Comparison of ENCODE assay signal across 12 mouse cellular contexts in the genomic region with DNA sequence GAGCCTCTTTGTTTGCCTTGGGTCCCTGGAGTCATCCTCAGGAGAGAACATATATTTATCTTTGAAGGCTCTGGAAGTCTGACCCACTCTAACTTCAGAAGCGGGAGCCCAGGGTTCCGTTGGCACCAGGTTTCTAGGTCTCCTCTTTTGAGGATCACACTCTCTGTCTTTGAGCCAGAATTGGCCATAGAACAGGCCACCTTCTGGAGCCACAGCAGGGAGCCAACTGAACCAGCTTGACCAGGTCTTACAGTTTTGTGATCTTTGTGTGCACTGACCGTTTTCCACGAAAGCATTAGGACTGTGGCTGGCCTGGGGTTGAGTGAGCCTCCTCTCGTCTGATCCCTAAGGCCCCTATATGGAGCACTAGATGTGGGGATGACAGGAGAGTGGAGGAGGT. TPM values are rescaled to one million over a fixed set of nuclear protein-coding genes. Genes with fewer than 3 reads are reported as not detected.
DNase-seq lines count a peak whose midpoint lies in the region; ATAC-seq and TF ChIP-seq lines count a peak whose summit lies in the region.
"Had no signal": no experiment of that assay in that cellular context is flagged by ENCODE, and none has a peak within 500 bp of the region (broad histone marks: within the 10 kb centered on the region; RNA-seq: fewer than 3 reads in every experiment).

No protein-coding gene starts in this region.

- ATAC-seq in kidney, embryonic 14.5 days (ENCODE audit: low FRiP score, low TSS enrichment) = no peak
- ATAC-seq in liver, embryonic 14.5 days (ENCODE audit: insufficient read depth) = no peak
- no peak for ATAC-seq in forebrain, embryonic 11.5 days (replicated peaks; ENCODE audit: low FRiP score)
- ATAC-seq: lung, postnatal 0 days had no signal

- H3K36me3 ChIP-seq in kidney, embryonic 14.5 days (ENCODE audit: control insufficient read depth, insufficient read depth, low read length) = peaks cover 4% of the 10 kb centered on the region; the same call in 1 of the 2 replicates
- H3K36me3 ChIP-seq in liver, embryonic 14.5 days (replicated peaks; ENCODE audit: control insufficient read depth, insufficient read depth, low read depth) = peaks cover 3% of the 10 kb centered on the region; the same call in 1 of the 2 replicates
- no peaks in the 10 kb centered on the region for H3K36me3 ChIP-seq in forebrain, embryonic 11.5 days (ENCODE audit: control insufficient read depth, insufficient read depth, low read length)

- H3K4me1 ChIP-seq in kidney, embryonic 14.5 days (ENCODE audit: control insufficient read depth, insufficient read depth, low read length) = peaks cover 11% of the 10 kb centered on the region
- H3K4me1 ChIP-seq in cerebellum, adult 2 months (ENCODE audit: control insufficient read depth, insufficient read depth, low read length) = peaks cover 16% of the 10 kb centered on the region
- H3K4me1 ChIP-seq in liver, embryonic 14.5 days (replicated peaks; ENCODE audit: control insufficient read depth in 2 of 2, insufficient read depth in 2 of 2, low read length in 1 of 2) = peaks cover 28 to 59% of the 10 kb centered on the region in 2 experiments
- no peaks in the 10 kb centered on the region; the same call in 1 of the 2 replicates for H3K4me1 ChIP-seq in forebrain, embryonic 11.5 days (replicated peaks; ENCODE audit: control insufficient read depth, insufficient read depth, low read length)

- no peak overlapping the region for H3K4me3 ChIP-seq in kidney, embryonic 14.5 days (ENCODE audit: low read length)
- no peak overlapping the region for H3K4me3 ChIP-seq in cerebellum, adult 2 months (replicated peaks; ENCODE audit: insufficient read depth, low read depth, low read length)
- H3K4me3 ChIP-seq in liver, embryonic 14.5 days (ENCODE audit: insufficient read depth in 1 of 2, low read depth in 2 of 2, low read length in 2 of 2) = 0 out of 4 replicates have a peak overlapping the region, but pooled peaks of 1 of the 2 experiments have one; percentile 21
- H3K4me3 ChIP-seq in forebrain, embryonic 11.5 days (ENCODE audit: low read depth, low read length) = no peak overlapping the region

- no peak overlapping the region for H3K9ac ChIP-seq in kidney, embryonic 14.5 days (ENCODE audit: low read depth, low read length)
- H3K9ac ChIP-seq in liver, embryonic 14.5 days (replicated peaks) = no peak overlapping the region
- no peak overlapping the region for H3K9ac ChIP-seq in forebrain, embryonic 11.5 days (ENCODE audit: low read length)

- 86% methylated on average over 5 of the region's 5 CpGs for WGBS in kidney, embryonic 14.5 days
- 14% methylated on average over 5 of the region's 5 CpGs for WGBS in cerebellum, adult 2 months
- 81% methylated on average over 5 of the region's 5 CpGs for WGBS in liver, embryonic 14.5 days (ENCODE audit: insufficient replicate concordance)
- WGBS in forebrain, embryonic 11.5 days = 89% methylated on average over 5 of the region's 5 CpGs

- no peak for DNase-seq in kidney, postnatal 10 days
- peak; percentile 58 to 66 for DNase-seq in cerebellum, adult 2 months
- DNase-seq in cerebellum, postnatal 25 days = peak; percentile 68 to 75
- DNase-seq in liver, embryonic 14.5 days (ENCODE audit: low read depth in 3 of 3, low spot score in 3 of 3) = no peak
- DNase-seq in spleen, postnatal 10 days (ENCODE audit: low spot score in 2 of 2) = no peak
- no peak for DNase-seq in forebrain, embryonic 11.5 days (ENCODE audit: low spot score)
- DNase-seq: adrenal gland, adult 8-10 months; heart, postnatal 4 days; layer of hippocampus, adult 9-11 months had no signal

- no peaks in the 10 kb centered on the region for H3K9me3 ChIP-seq in kidney, embryonic 14.5 days (ENCODE audit: control insufficient read depth, low read length)
- H3K9me3 ChIP-seq in liver, embryonic 14.5 days (ENCODE audit: control insufficient read depth, low read length) = no peaks in the 10 kb centered on the region
- no peaks in the 10 kb centered on the region for H3K9me3 ChIP-seq in forebrain, embryonic 11.5 days (ENCODE audit: control insufficient read depth, low read length)
- H3K9me3 ChIP-seq: G1E had no signal

- no peak for TF ChIP-seq CTCF in cerebellum, adult 2 months (IDR thresholded peaks at IDR 0.05; ENCODE audit: borderline replicate concordance, insufficient read depth, low read depth, low read length)
- no peak for TF ChIP-seq CTCF in liver, embryonic 14.5 days (IDR thresholded peaks at IDR 0.05; ENCODE audit: low read depth)

- TF ChIP-seq EP300 in liver, embryonic 14.5 days (IDR thresholded peaks at IDR 0.05; ENCODE audit: low read depth) = no peak

- no peak overlapping the region for H3K4me2 ChIP-seq in kidney, embryonic 14.5 days (replicated peaks; ENCODE audit: low read depth, low read length)
- H3K4me2 ChIP-seq in liver, embryonic 14.5 days (ENCODE audit: low read depth) = peak overlapping the region; percentile 84
- H3K4me2 ChIP-seq in forebrain, embryonic 11.5 days (ENCODE audit: low read depth, low read length, severe bottlenecking) = no peak overlapping the region

- TF ChIP-seq POLR2A in cerebellum, adult 2 months (IDR thresholded peaks at IDR 0.05; ENCODE audit: borderline replicate concordance, insufficient read depth, low read length) = no peak

- 0 out of 2 replicates have a peak overlapping the region, but pooled peaks have one; percentile 2 for H3K27ac ChIP-seq in kidney, embryonic 14.5 days (ENCODE audit: low read depth, low read length)
- no peak overlapping the region for H3K27ac ChIP-seq in cerebellum, adult 2 months (ENCODE audit: insufficient read depth, low read length)
- peak overlapping the region; percentile 15; the same call in 1 of the 2 replicates for H3K27ac ChIP-seq in liver, embryonic 14.5 days
- H3K27ac ChIP-seq in forebrain, embryonic 11.5 days (ENCODE audit: low read depth, low read length) = no peak overlapping the region

- H3K27me3 ChIP-seq in kidney, embryonic 14.5 days (ENCODE audit: control insufficient read depth, insufficient read depth, low read length) = no peaks in the 10 kb centered on the region
- H3K27me3 ChIP-seq in cerebellum, adult 2 months (ENCODE audit: control insufficient read depth, insufficient read depth, low read length) = no peaks in the 10 kb centered on the region
- no peaks in the 10 kb centered on the region for H3K27me3 ChIP-seq in liver, embryonic 14.5 days (ENCODE audit: control insufficient read depth, insufficient read depth, low read length)
- H3K27me3 ChIP-seq in forebrain, embryonic 11.5 days (ENCODE audit: control insufficient read depth, insufficient read depth, low read length) = no peaks in the 10 kb centered on the region

RNA-seq across cellular contexts. Expression of gene Ppard, which starts 2.1 kb away (rescaled TPM):
- polyA plus RNA-seq in kidney, embryonic 14.5 days (2014; fragmentation: Nextera tagmentation; extraction: Ambion mirVana) = 2.3 and 3.5 TPM in 2 replicates
- 26.8 and 27.1 TPM in 2 replicates for polyA plus RNA-seq in cerebellum, adult 2 months (2012; rRNA removed)
- polyA plus RNA-seq in liver, embryonic 14.5 days (2012; rRNA removed) = 5.6 and 6.5 TPM in 2 replicates
- polyA plus RNA-seq in liver, embryonic 14.5 days (2014; fragmentation: Nextera tagmentation; extraction: Ambion mirVana) = 0.76 and 0.92 TPM in 2 replicates
- 1.4 and 1.7 TPM in 2 replicates for polyA plus RNA-seq in forebrain, embryonic 11.5 days (2014; fragmentation: Nextera tagmentation; extraction: Ambion mirVana)

RNA-seq across cellular contexts. Expression of gene Def6, which starts 27.1 kb away (rescaled TPM):
- 2.7 and 3.5 TPM in 2 replicates for polyA plus RNA-seq in kidney, embryonic 14.5 days (2014; fragmentation: Nextera tagmentation; extraction: Ambion mirVana)
- 4.2 and 5.4 TPM in 2 replicates for polyA plus RNA-seq in cerebellum, adult 2 months (2012; rRNA removed)
- 6.6 and 10.4 TPM in 2 replicates for polyA plus RNA-seq in liver, embryonic 14.5 days (2012; rRNA removed)
- polyA plus RNA-seq in liver, embryonic 14.5 days (2014; fragmentation: Nextera tagmentation; extraction: Ambion mirVana) = 5.5 and 5.7 TPM in 2 replicates
- polyA plus RNA-seq in forebrain, embryonic 11.5 days (2014; fragmentation: Nextera tagmentation; extraction: Ambion mirVana) = 2.2 and 2.5 TPM in 2 replicates

RNA-seq across cellular contexts. Expression of gene Zfp523, which starts 57.7 kb away (rescaled TPM):
- polyA plus RNA-seq in kidney, embryonic 14.5 days (2014; fragmentation: Nextera tagmentation; extraction: Ambion mirVana) = 38.0 and 39.7 TPM in 2 replicates
- polyA plus RNA-seq in cerebellum, adult 2 months (2012; rRNA removed) = 71.9 and 77.1 TPM in 2 replicates
- polyA plus RNA-seq in liver, embryonic 14.5 days (2012; rRNA removed) = 6.1 and 7.5 TPM in 2 replicates
- polyA plus RNA-seq in liver, embryonic 14.5 days (2014; fragmentation: Nextera tagmentation; extraction: Ambion mirVana) = 4.3 and 5.4 TPM in 2 replicates
- 37.8 and 40.2 TPM in 2 replicates for polyA plus RNA-seq in forebrain, embryonic 11.5 days (2014; fragmentation: Nextera tagmentation; extraction: Ambion mirVana)

Comparison
In these comparisons a context has a peak if more than half of its experiments do, and no peak if none do; other contexts are left out.
1. H3K27ac ChIP-seq: peak in kidney, embryonic 14.5 days (single experiment) and liver, embryonic 14.5 days (single experiment); none in cerebellum, adult 2 months (single experiment) and forebrain, embryonic 11.5 days (single experiment).
2. DNase-seq: peak in cerebellum, adult 2 months (2 of 2) and cerebellum, postnatal 25 days (2 of 2); none in kidney, postnatal 10 days (single experiment), liver, embryonic 14.5 days (0 of 3), spleen, postnatal 10 days (0 of 2) and forebrain, embryonic 11.5 days (single experiment).